Mouse (Mus musculus) G1E (cell line): ENCODE results near the gene Alg9.

Source experiments
- CTCF ChIP-seq: IDR thresholded peaks from 2 replicates; pipeline ENCODE4 v1.5.1; 2012; ENCODE audit warnings: low read depth, low read length, inconsistent platforms, mixed read lengths
- POLR2AphosphoS5 ChIP-seq: IDR thresholded peaks from 2 replicates; pipeline ENCODE4 v1.6.1; 2012; ENCODE audit warnings: low read depth, low read length, inconsistent platforms; ENCODE audit not compliant: insufficient replicate concordance

- TF ChIP-seq CTCF (peak; percentile 43), POLR2AphosphoS5 (no peak)
Observed at GRCm38 (mm10) chr9:50800985-50801384, 26.2 kb downstream of the Alg9 start.
